Mouse (Mus musculus) induced T-regulatory cell, adult 2 months (primary cell): Measurements from ENCODE around the gene Sptlc2.
"Not testable (repeated sequence)": the region's sequence is repeated elsewhere in the genome, so short reads cannot be mapped to it uniquely, and the experiment has no call there.

Experiments used
- DNase-seq: peaks from one replicate; pipeline ENCODE4 v3.0.0-alpha.2; 2012; ENCODE audit warnings: low read depth

Gene Sptlc2

DNA sequence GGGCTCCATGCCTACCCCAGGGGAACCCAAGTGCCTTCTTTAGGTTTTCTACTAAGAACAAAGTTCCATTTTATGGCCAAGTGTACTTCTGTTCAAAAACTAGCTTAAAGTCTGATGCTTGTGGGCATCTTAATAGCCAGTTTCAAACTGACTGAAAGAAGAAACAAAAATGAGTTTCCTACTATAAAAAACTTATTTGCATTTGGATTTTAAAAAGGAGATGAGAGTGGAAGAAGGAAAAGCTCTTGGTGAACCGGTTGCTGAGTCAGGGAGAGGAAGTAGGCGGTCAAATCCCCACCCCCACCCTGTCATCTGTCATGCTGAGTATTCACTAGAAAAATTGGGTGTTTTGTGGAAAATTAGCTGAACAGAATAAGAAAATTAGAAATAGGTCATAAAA is 57.9 kb downstream of the Sptlc2 start:
- DNase-seq, result peak; percentile 43

GRCm38 (mm10) chr12:87328025-87328424 is 60.1 kb downstream of the Sptlc2 start:
- DNase-seq, result no peak

DNA sequence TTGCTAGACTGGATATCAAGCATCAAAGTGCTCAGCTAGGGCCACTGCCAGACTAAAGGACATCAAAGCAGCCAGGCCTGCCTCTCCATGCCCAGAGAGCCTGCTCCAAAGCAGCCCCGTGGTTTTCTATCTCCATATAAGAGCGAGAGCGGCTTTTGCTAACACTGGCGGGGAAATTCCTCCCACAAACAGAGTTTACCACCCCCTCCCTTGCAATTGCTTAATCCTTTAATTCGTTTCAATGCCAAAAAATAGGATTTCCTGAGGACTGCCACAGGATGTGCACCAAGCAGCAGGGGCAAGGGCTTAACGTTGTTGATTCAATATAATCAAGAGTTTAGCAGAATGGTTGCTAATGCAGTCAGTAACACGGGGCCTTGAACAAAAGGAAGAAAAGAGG is 60.5 kb downstream of the Sptlc2 start:
- no peak for DNase-seq

DNA sequence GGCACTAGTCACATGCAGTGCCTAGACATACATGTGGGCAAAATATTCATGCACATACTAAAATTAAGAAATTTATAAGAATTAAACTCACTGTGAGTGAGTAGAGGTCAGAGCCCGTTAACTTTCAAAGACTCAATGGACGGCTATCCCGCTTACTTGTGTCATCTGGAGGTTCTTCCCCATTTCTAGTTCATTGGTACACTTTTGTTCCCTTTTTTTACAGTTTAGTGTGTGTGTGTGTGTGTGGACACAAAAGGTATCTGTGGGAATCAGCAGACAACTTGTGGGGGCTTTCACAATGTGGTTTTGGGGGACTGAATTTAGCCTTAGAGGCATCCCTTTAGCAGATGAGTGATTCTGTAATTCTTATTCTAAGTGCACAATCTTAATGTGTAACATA is 62.7 kb downstream of the Sptlc2 start:
- no peak for DNase-seq

GRCm38 (mm10) chr12:87319229-87319628 is 68.9 kb downstream of the Sptlc2 start:
- DNase-seq, result no peak

DNA sequence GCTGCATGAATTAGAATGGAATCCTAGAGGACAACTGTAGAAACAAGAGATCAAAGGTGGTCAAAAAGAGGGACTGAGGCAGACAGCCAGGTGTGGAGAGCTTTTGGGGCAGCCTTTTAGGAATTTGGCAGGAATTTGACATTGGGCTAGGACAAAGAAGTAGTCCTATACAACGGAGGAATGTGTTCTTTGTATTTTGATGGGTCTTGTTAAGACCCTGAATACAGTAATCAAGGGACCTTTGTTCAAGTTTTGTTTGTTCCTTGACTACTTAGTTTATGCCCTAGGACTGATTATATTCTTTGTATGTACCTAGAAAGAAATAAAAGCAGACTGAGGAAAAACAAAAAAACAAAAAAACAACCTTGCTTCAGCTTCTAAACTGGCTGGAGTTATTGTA is 70.2 kb downstream of the Sptlc2 start:
- DNase-seq, result no peak

DNA sequence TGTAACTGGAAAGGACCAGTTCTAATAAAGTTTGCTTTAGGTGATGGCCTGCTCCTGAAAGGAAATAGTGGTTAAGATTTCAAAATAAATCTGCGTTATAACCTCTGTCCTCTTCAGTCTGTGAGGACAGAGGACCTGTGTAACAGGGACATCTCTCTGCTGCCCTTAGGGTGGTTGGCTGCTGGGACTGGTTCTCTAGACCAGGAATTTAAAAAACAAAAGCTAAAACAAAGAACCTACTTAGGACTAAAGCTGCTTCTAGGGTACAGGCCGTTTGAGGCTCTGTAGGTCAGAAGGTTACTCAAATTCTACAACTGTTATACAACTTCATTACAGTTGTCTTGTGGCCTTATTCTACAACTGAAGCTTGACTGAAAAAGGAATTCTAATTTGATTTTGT is 75.1 kb downstream of the Sptlc2 start:
- DNase-seq, result no peak

- not testable (repeated sequence) for DNase-seq
These were observed 81.6 kb downstream of the Sptlc2 start for GRCm38 (mm10) chr12:87306584-87306844.

DNA sequence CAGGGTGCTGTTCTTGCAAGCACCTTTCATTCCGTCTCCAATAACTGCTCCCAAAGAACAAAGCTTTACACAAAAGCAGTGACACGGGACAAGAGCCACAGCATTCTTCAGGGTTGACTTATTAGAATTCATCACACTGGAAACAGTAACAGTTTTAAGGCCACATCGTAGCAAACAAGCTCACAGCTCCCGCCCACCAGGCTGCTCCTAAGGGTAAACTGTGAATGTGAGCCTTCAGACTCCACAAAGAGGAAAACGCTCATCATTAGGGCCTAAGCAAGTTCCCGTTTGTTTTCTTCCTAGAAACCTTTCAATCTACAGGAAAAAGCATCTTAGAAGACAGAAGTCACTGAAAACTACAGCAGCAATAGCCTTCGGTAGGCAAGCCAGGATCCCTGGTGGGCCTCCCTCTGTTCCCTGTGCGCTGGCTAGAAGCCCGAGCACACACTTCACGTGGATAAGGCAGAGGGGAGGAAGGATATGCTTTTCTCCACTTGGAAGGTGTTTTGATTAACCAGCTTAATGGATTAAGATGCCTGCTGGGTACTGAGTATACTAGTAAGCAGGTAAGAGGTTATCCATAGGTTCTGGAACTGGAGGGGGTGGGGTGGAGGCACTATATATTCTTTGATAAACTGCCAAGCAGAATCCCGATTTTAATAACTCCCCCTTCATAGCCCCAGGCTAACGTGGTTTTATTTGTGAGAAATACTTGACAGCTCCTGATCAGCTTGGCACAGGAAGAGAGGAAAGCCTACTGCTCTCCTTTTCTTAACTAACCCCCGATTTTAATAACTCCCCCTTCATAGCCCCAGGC is 82.2 kb downstream of the Sptlc2 start:
- no peak for DNase-seq

DNA sequence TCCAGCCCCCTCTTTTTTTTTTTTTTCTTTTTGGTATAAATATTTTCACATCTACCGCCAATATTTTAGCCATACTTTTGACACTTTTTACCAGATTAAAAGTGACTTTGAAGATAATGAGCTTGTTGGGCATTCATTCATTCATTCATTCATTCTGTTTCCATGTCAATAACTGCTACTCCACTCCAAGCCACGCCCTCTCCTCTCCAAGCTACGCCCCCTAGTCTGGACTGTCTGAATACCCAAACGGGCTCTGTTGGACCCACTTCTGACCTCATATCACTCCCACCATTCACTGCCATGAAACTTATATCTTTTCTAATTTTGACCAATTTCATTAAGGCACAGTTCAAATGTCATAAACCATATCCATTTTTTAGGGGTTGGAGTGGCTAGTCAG is 87.0 kb downstream of the Sptlc2 start:
- no peak for DNase-seq

DNA sequence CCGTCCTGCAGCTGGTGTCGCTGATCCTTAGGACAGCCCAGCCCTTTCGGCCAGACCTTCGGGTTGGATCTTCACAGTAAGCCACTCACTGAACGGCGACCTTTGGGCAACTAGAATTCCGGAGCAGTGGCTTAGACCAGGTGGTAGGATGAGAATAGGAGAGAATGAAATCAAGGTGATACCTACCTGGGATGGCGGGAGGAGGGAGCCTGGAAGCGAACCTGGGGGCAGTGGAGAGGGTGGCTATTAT is 87.8 kb downstream of the Sptlc2 start:
- DNase-seq, result peak; percentile 29

- DNase-seq, result no peak
These were observed 88.3 kb downstream of the Sptlc2 start, which contains the start of gene Ism2 for GRCm38 (mm10) chr12:87299657-87300440. Gene Ism2 (minus strand): TSS chr12:87299705.

GRCm38 (mm10) chr12:87299037-87299656 is 89.0 kb downstream of the Sptlc2 start:
- DNase-seq, result peak; percentile 35

DNA sequence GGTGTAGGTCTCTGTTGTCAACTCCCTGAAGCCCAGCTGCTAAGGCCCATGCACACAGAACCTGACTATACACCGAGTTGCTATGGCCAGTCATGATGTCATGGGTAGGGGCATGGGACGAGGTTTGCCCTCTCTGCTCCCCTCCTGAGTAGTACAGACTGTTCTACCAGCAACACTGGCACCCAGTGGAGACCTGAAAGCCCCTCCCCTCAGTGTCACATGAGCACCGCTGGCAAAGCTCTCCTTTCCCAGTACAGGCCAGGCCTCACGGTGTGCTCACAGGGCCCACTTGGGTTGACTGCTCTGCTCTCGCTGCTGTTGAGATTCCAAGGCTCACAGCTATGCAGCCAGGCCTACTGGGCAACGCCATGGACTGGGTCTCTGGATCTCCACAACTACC is 94.2 kb downstream of the Sptlc2 start:
- DNase-seq, result no peak

- no peak for DNase-seq
These were observed 99.1 kb downstream of the Sptlc2 start for GRCm38 (mm10) chr12:87289100-87289499.

DNA sequence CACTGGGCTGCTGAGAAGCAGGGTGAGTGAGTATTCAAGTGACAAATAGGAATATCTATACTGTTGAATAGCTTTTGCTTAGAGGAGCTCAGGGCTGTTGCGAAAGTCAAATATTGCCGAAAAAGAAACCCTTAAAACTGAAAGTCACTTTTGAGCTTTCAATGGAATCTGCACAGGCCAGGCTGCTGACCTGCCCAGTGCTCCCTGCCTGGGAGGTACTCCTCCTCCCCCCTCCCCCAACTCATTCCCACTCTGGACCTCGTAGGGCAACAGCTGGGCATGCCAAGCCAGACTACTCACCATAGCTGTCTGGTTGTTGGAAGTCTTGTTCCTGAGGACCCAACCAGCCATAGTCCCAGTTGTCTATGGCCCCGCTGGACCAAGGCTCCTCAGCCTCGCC is 103.4 kb downstream of the Sptlc2 start:
- no peak for DNase-seq

GRCm38 (mm10) chr12:87284268-87284667 is 103.9 kb downstream of the Sptlc2 start:
- DNase-seq, result no peak

- DNase-seq, result no peak
These were observed 104.4 kb downstream of the Sptlc2 start for GRCm38 (mm10) chr12:87283706-87284105.

DNA sequence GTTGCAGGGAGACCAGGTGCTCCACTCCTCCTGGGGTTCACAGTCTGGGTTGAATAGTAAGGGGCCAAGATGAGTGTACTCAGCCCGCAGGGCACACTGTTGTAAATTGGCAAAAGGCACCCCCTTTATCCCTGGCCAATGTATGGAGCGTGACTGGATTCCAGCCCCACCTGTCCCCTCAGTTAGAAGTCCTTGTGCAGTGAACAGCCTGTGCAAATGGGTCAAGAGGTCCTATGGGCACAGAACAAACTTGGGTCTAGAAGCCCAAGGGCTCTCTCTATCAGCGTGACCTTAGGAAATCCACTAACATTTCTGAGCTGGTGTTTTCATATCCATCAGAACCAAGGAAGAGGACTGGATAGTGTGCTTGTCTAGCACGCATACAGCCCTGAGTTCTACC is 105.4 kb downstream of the Sptlc2 start:
- no peak for DNase-seq

DNA sequence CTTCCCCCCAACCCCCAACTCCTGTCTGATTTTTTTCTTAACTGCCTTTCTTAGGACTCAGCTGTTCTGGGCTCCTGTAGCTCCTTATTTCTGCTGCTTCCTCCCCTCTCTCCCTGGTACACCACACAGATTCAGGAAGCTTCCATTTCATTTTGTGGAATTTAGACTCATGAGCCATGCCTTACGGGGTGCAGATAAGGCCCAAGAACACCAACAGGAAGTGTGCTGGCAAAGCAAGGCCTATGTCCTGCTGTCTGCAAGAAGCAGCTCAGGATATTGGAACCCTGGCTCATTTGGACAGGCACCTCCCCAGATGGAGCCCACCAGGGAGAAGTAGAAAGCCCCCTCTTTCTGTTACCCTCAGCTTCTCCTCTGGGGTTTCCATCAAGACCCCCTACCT is 106.4 kb downstream of the Sptlc2 start:
- no peak for DNase-seq

- no peak for DNase-seq
These were observed 108.3 kb downstream of the Sptlc2 start for GRCm38 (mm10) chr12:87279879-87280278.

GRCm38 (mm10) chr12:87279350-87279749 is 108.8 kb downstream of the Sptlc2 start:
- DNase-seq, result no peak

DNA sequence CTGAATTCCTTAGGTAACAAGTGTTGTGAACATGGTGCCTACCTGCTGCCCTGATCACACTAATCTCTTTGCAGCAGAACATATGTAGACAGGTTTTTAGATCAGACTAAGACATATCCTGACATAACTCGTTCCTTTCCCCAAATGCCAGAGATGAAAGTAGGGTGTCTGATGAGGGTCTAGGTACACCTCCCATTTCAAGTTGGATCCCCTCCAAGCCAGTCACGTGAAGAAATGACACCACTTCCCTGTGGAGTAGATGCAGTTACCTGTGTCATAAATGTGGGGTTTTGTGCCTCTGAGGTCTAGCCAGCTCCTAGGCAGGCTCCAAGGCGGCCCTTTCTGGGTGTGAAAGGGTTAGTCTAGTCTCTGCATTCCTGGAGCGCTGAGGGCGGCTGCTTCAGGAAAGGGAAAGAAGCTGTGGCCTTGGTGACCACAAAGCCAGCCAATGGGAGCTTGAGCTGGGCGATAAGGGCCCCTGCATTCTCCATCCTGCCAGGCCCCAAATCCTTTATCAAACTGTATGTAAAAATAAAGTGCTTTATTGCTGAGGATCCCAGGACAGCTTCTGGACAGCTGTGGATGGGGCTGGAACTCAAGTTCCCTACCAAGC is 109.9 kb downstream of the Sptlc2 start:
- DNase-seq, result no peak
